Mouse (Mus musculus) olfactory bulb, adult 2 months (tissue): ENCODE results near the gene Slc47a2. TPM values are rescaled to one million over a fixed set of nuclear protein-coding genes. Genes with fewer than 3 reads are reported as not detected.

ENCODE experiments used
- H3K27ac ChIP-seq: fragments of 200-500 bp; 2 replicates; pipeline ENCODE4 v1.5.1; 2012; ENCODE audit warnings: low read depth, low read length; ENCODE audit not compliant: insufficient read depth
- H3K4me1 ChIP-seq: fragments of 200-500 bp; 2 replicates; pipeline ENCODE4 v1.6.1; 2012; ENCODE audit warnings: low read length; ENCODE audit not compliant: control insufficient read depth, insufficient read depth
- H3K4me3 ChIP-seq: fragments of 200-500 bp; 2 replicates; pipeline ENCODE4 v1.5.1; 2012; ENCODE audit warnings: mild to moderate bottlenecking, low read depth, low read length, moderate library complexity; ENCODE audit not compliant: insufficient read depth
- CTCF ChIP-seq: fragments of 200-500 bp; IDR thresholded peaks from 2 replicates; pipeline ENCODE4 v1.5.1; 2012; ENCODE audit warnings: low read depth, mild to moderate bottlenecking, low read length, moderate library complexity; ENCODE audit not compliant: insufficient read depth
- POLR2A ChIP-seq: fragments of 200-500 bp; IDR thresholded peaks from 2 replicates; pipeline ENCODE4 v1.6.1; 2012; ENCODE audit warnings: mild to moderate bottlenecking, low read depth, low read length, moderate library complexity; ENCODE audit not compliant: insufficient read depth
- WGBS: fragments of 180-500 bp; shearing (Covaris S2); methylation state at CpG from one replicate; pipeline ENCODE4 v1.1.7; 2018; 5-methylcytosine and 5-hydroxymethylcytosine counted together
- polyA plus RNA-seq: library from polyadenylated mRNA; stranded (reverse); fragments of >200 nt; gene quantifications from 2 replicates; pipeline ENCODE4 v1.2.4, GENCODE M21; 2012; ENCODE audit warnings: low replicate concordance; ENCODE audit not compliant: missing spikeins, insufficient read depth, insufficient read length

The Slc47a2 gene
- polyA plus RNA-seq, 1 experiment, result not detected

- H3K4me1 ChIP-seq, result no peaks in the 10 kb centered on the region
- no peak for TF ChIP-seq CTCF
- no peak overlapping the region for H3K4me3 ChIP-seq
- no peak overlapping the region for H3K27ac ChIP-seq
- 94% methylated on average over 2 of the region's 2 CpGs for WGBS
Measured at GRCm38 (mm10) chr11:61368668-61369067, 26.0 kb upstream of the Slc47a2 start.

- no peak overlapping the region for H3K27ac ChIP-seq
- no peak for TF ChIP-seq CTCF
- no peak for TF ChIP-seq POLR2A
- H3K4me3 ChIP-seq, result no peak overlapping the region
- H3K4me1 ChIP-seq, result no peaks in the 10 kb centered on the region
- WGBS, result 82% methylated on average over 9 of the region's 9 CpGs
Measured at GRCm38 (mm10) chr11:61366517-61367273, 24.0 kb upstream of the Slc47a2 start.

GRCm38 (mm10) chr11:61365938-61366337 is 23.3 kb upstream of the Slc47a2 start:
- Histone ChIP-seq H3K4me1 (no peaks in the 10 kb centered on the region), H3K4me3 (no peak overlapping the region), H3K27ac (no peak overlapping the region)
- TF ChIP-seq CTCF, result no peak
- TF ChIP-seq POLR2A, result no peak
- 82% methylated on average over 3 of the region's 3 CpGs for WGBS

- TF ChIP-seq POLR2A (no peak), CTCF (no peak)
- Histone ChIP-seq H3K4me1 (no peaks in the 10 kb centered on the region), H3K27ac (no peak overlapping the region), H3K4me3 (no peak overlapping the region)
- 91% methylated on average over 6 of the region's 6 CpGs for WGBS
Measured at GRCm38 (mm10) chr11:61364096-61364495, 21.4 kb upstream of the Slc47a2 start.

GRCm38 (mm10) chr11:61361515-61362190 is 19.0 kb upstream of the Slc47a2 start:
- no peak overlapping the region for H3K27ac ChIP-seq

GRCm38 (mm10) chr11:61356600-61356999 is 13.9 kb upstream of the Slc47a2 start:
- TF ChIP-seq POLR2A (no peak), CTCF (no peak)
- no peak overlapping the region for H3K4me3 ChIP-seq
- H3K27ac ChIP-seq, result no peak overlapping the region
- no peaks in the 10 kb centered on the region for H3K4me1 ChIP-seq
- WGBS, result 91% methylated on average over 9 of the region's 9 CpGs

More at GRCm38 (mm10) chr11:61361515-61362190, 19.0 kb upstream of the Slc47a2 start:
- no peak overlapping the region for H3K4me3 ChIP-seq
- 91% methylated on average over 11 of the region's 11 CpGs for WGBS
- TF ChIP-seq CTCF (no peak), POLR2A (no peak)
- no peaks in the 10 kb centered on the region for H3K4me1 ChIP-seq

GRCm38 (mm10) chr11:61356111-61356510 is 13.5 kb upstream of the Slc47a2 start:
- Histone ChIP-seq H3K4me3 (no peak overlapping the region), H3K27ac (no peak overlapping the region), H3K4me1 (no peaks in the 10 kb centered on the region)
- WGBS, result 78% methylated on average over 6 of the region's 6 CpGs
- no peak for TF ChIP-seq CTCF
- no peak for TF ChIP-seq POLR2A

GRCm38 (mm10) chr11:61355351-61355750 is 12.7 kb upstream of the Slc47a2 start:
- TF ChIP-seq CTCF, result no peak
- TF ChIP-seq POLR2A, result no peak
- WGBS, result 85% methylated on average over 5 of the region's 5 CpGs
- Histone ChIP-seq H3K27ac (no peak overlapping the region), H3K4me3 (no peak overlapping the region), H3K4me1 (no peaks in the 10 kb centered on the region)

- Histone ChIP-seq H3K27ac (no peak overlapping the region), H3K4me1 (no peaks in the 10 kb centered on the region), H3K4me3 (no peak overlapping the region)
- 91% methylated on average over 6 of the region's 6 CpGs for WGBS
- TF ChIP-seq CTCF (no peak), POLR2A (no peak)
Measured at GRCm38 (mm10) chr11:61354346-61354745, 11.7 kb upstream of the Slc47a2 start.
